Mouse (Mus musculus): ENCODE measurements around the gene Tmed10. TPM values are rescaled to one million over a fixed set of nuclear protein-coding genes. Genes with fewer than 3 reads are reported as not detected.

Gene Tmed10
- polyA plus RNA-seq, 1 experiment from 2014 or later, result 247 TPM

DNA sequence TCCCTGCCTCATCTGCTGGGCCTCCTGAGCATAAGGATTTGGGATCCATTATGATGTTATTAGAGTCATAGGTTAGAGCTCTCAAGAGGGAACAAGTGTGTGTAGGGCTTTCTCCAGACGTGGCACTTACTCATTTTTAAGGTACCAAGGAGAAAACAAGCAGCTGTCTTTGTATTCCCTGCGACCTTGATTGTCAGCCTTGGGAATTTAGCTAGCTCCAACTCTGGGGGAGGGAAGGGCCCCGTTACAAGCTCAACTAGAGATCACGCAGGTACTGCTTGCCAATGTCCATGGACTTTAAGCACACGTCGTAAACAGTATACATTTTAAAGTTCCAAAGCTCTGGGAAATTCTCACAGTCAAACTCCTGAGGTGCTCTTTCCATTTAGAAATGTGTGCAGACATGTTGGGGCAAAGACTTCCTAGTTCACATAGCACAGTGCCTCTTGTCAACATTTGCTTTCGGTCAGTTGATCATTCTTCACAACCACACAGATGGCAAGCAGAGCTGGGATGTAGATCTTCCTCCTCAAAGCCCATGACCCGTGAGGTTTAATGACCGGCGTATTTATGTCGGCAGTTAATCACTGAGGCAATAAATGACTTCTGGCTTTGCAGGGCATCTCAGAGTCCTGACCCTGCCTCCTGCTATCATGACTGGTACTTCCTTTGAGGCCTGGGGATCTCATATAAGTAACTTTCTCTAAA is 76.4 kb downstream of the Tmed10 start:
- Histone ChIP-seq H3K9me3 (replicated peaks) (no peaks in the 10 kb centered on the region), H3K27ac (no peak overlapping the region; the same call in 1 of the 2 replicates), H3K4me2 (replicated peaks) (no peak overlapping the region), H3K4me1 (no peaks in the 10 kb centered on the region), H3K36me3 (peaks cover 46% of the 10 kb centered on the region), H3K4me3 (no peak overlapping the region), H3K27me3 (no peaks in the 10 kb centered on the region), H3K9ac (no peak overlapping the region)
- no peak for ATAC-seq (ENCODE audit: low FRiP score)
- WGBS, result 83% methylated on average over 11 of the region's 11 CpGs

DNA sequence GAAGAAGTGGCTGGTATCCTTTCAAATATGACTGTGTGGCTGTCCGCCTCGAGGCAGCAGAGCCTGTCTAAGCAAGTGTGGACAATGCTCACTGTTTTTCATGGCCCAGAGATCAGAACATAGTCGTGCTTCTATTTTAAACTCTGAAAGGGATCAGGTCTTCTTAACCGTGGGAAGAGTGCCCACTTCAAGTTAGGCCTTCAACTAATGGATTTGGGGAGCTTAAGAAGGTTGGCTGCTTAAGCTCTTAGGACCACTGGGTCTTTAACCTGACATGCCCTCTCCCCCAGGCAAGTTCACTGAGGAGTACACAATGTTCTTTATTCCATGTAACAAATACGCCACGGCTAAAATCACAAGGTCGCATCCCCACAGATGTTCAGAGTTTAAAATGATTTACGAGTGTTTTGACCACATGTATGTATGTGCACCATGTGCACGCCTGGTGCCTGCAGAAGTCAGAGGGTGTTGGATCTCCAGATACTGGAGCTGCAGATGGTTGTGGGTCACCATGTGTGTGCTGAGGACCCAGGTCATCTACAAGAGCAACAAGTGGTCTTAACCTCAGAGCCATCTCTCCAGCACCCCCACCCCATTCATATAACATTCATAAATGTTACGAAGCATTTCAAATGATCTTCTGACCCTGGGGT is 77.2 kb downstream of the Tmed10 start:
- Histone ChIP-seq H3K4me3 (no peak overlapping the region), H3K27me3 (no peaks in the 10 kb centered on the region), H3K36me3 (peaks cover 40% of the 10 kb centered on the region), H3K9ac (no peak overlapping the region), H3K4me1 (no peaks in the 10 kb centered on the region), H3K27ac (peak overlapping the region; percentile 23; the same call in 1 of the 2 replicates), H3K9me3 (replicated peaks) (no peaks in the 10 kb centered on the region; the same call in 1 of the 2 replicates), H3K4me2 (replicated peaks) (no peak overlapping the region)
- ATAC-seq (ENCODE audit: low FRiP score), result no peak
- WGBS, result 83% methylated on average over 10 of the region's 10 CpGs

DNA sequence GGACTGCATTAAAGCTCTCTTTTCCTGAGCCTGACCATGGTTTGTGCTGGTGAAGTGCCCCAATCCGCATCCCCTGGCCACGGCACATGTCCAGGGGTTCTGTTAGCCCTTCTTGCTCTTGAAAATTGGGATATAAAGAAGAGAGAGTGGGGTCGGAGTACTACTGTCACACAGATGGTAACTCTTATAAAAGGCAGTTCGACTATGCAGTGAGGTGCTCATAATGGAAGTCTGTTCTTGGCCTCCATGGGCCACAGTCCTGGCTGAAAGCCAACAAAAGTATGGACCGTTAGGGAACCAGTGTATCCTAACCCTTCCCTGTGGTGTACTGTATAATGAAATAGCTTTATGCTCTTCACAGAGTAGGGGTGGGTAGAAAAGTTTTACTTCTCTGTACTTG is 77.7 kb downstream of the Tmed10 start:
- ATAC-seq (ENCODE audit: low FRiP score), result no peak
- Histone ChIP-seq H3K4me1 (no peaks in the 10 kb centered on the region), H3K27me3 (no peaks in the 10 kb centered on the region), H3K4me2 (replicated peaks) (no peak overlapping the region), H3K36me3 (peaks cover 34% of the 10 kb centered on the region), H3K9ac (no peak overlapping the region), H3K9me3 (replicated peaks) (no peaks in the 10 kb centered on the region; the same call in 1 of the 2 replicates), H3K4me3 (no peak overlapping the region), H3K27ac (no peak overlapping the region)
- 77% methylated on average over 5 of the region's 5 CpGs for WGBS

DNA sequence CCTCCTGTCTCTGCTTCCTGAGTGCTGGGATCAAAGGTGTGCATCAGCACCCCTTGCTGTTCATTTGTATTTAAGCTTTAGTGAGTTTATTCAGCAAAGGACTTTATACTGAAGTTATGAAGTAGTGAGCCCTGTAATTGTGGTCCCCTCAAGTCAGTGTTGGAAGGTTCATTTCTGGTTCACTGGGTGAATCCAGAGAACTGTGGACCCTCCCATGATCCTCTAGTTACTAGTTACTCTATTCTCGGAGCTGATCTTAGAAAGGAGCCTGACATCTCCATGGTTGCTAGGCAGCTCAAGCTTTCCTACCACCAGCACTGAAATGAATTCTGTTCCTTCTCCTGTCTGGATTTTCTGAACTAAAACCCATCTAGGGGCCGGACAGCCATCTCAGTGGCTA is 79.1 kb downstream of the Tmed10 start:
- Histone ChIP-seq H3K9ac (no peak overlapping the region), H3K27ac (no peak overlapping the region), H3K27me3 (peaks cover 3% of the 10 kb centered on the region; the same call in 1 of the 2 replicates), H3K9me3 (replicated peaks) (no peaks in the 10 kb centered on the region; the same call in 1 of the 2 replicates), H3K4me1 (no peaks in the 10 kb centered on the region), H3K4me2 (replicated peaks) (no peak overlapping the region), H3K4me3 (no peak overlapping the region), H3K36me3 (peaks cover 20% of the 10 kb centered on the region)
- WGBS, result 88% methylated on average over 2 of the region's 2 CpGs
- ATAC-seq (ENCODE audit: low FRiP score), result no peak

DNA sequence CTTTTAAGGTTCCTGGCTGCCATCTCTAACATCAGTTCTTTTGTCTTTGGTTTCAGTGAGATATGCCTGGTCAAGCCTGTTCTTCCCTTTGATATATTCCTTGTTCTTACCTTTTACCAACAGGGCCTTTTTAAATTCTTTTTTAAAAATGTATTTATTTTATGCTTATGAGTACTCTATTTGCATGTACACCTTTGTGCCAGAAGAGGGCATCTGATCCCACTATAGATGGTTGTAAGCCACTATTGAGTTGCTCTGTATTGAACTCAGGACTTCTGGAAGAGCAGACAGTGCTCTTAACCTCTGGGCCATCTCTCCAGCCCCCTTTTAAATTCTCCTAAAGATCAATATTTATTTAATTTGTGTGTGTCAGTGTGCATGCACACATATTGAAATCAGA is 81.7 kb downstream of the Tmed10 start:
- Histone ChIP-seq H3K27me3 (peaks cover 17% of the 10 kb centered on the region; the same call in 1 of the 2 replicates), H3K4me1 (peaks cover 8% of the 10 kb centered on the region), H3K4me2 (replicated peaks) (no peak overlapping the region), H3K4me3 (no peak overlapping the region), H3K27ac (no peak overlapping the region), H3K9ac (no peak overlapping the region), H3K9me3 (replicated peaks) (no peaks in the 10 kb centered on the region; the same call in 1 of the 2 replicates), H3K36me3 (0 out of 2 replicates have a peak, but pooled peaks cover 1% of the 10 kb centered on the region)
- no peak for ATAC-seq (ENCODE audit: low FRiP score)

DNA sequence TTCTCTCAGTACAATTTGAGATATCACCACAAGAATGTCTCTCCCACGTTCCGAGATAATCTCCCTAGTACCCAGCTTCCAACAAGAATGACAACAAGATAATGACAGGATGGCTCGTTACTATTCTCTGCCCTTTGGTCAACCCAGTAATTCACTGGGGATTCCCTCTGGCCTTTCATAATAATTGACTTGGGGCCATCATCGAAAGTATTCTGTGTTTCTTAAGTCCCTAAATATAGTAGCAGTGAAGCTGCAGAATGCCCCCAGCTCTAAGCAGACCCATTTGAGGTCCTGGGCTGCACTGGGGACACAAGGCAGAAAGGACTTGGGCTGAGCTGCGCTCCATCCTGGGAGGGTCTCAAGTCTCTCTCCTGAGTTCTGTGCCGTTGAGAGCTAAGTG is 82.4 kb downstream of the Tmed10 start:
- Histone ChIP-seq H3K27me3 (peaks cover 17% of the 10 kb centered on the region; the same call in 1 of the 2 replicates), H3K4me1 (peaks cover 8% of the 10 kb centered on the region), H3K36me3 (no peaks in the 10 kb centered on the region), H3K4me3 (no peak overlapping the region), H3K9ac (no peak overlapping the region), H3K27ac (no peak overlapping the region), H3K4me2 (replicated peaks) (no peak overlapping the region), H3K9me3 (replicated peaks) (no peaks in the 10 kb centered on the region; the same call in 1 of the 2 replicates)
- ATAC-seq (ENCODE audit: low FRiP score), result no peak
- 84% methylated on average over 6 of the region's 6 CpGs for WGBS

DNA sequence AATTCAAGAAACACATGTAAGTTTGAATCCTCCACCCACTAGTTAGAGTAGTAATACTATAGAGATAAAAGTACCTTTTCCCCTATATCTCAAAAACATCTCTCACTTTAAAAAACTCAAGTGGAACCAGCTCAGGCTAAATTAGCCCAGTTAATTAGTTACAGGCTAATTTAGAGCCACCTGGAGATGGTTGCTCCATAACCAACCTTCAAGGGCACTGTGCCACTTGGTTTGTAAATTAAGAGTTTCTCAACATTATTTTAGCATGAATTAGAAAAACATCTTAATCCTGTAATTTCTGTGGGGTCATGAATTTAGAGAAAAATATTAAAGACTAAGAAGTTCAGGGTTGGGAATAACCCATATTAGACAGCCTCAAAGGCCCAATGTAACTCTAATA is 83.1 kb downstream of the Tmed10 start:
- no peak overlapping the region for H3K4me2 ChIP-seq (replicated peaks)
- H3K4me1 ChIP-seq, result peaks cover 8% of the 10 kb centered on the region
- ATAC-seq (ENCODE audit: low FRiP score), result no peak

DNA sequence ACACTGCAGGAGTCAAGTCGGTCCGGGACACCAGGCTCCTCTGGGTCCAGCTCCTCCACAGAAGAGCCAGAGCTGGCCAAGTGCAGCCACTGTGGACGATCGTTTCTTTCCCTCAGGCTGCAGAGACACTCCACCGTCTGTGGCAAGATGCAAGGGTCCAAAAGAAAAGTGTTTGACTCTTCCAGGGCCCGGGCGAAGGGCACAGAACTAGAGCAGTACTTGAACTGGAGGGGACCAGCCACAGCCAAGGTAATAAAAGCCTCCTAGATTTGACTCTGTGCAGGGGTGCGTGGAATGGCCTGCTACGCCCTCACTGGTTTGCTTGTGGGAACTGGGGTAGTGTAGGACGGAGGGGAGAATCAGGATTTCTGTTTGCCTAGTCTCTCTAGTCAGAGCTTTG is 84.0 kb downstream of the Tmed10 start:
- Histone ChIP-seq H3K4me2 (replicated peaks) (no peak overlapping the region), H3K4me1 (peaks cover 8% of the 10 kb centered on the region), H3K36me3 (no peaks in the 10 kb centered on the region), H3K9ac (no peak overlapping the region), H3K4me3 (no peak overlapping the region), H3K27me3 (peaks cover 17% of the 10 kb centered on the region; the same call in 1 of the 2 replicates), H3K27ac (no peak overlapping the region), H3K9me3 (replicated peaks) (no peaks in the 10 kb centered on the region; the same call in 1 of the 2 replicates)
- 84% methylated on average over 10 of the region's 10 CpGs for WGBS
- ATAC-seq (ENCODE audit: low FRiP score), result no peak

More for the DNA sequence above, 83.1 kb downstream of the Tmed10 start:
- Histone ChIP-seq H3K9ac (no peak overlapping the region), H3K36me3 (no peaks in the 10 kb centered on the region), H3K27me3 (peaks cover 17% of the 10 kb centered on the region; the same call in 1 of the 2 replicates), H3K9me3 (replicated peaks) (no peaks in the 10 kb centered on the region; the same call in 1 of the 2 replicates), H3K4me3 (no peak overlapping the region), H3K27ac (no peak overlapping the region)

Other genes with a start within 250 kb of the Tmed10 start
- 7.2 and 7.6 TPM in 2 replicates for gene Rps6kl1, start 223.6 kb downstream of the Tmed10 start, polyA plus RNA-seq (2016; fragmentation: Nextera tagmentation; extraction: Ambion mirVana)
- gene Pgf, start 197.1 kb downstream of the Tmed10 start, polyA plus RNA-seq (2016; fragmentation: Nextera tagmentation; extraction: Ambion mirVana), result 10.6 and 11.2 TPM in 2 replicates
- 78.0 and 82.4 TPM in 2 replicates for gene Eif2b2, start 155.4 kb downstream of the Tmed10 start, polyA plus RNA-seq (2016; fragmentation: Nextera tagmentation; extraction: Ambion mirVana)
- gene Mlh3, start 104.2 kb downstream of the Tmed10 start, polyA plus RNA-seq (2016; fragmentation: Nextera tagmentation; extraction: Ambion mirVana), result 9.1 and 9.8 TPM in 2 replicates
- 62.2 and 67.9 TPM in 2 replicates for gene Acyp1, start 86.4 kb downstream of the Tmed10 start, polyA plus RNA-seq (2016; fragmentation: Nextera tagmentation; extraction: Ambion mirVana)
- gene Zc2hc1c, start 86.3 kb downstream of the Tmed10 start, polyA plus RNA-seq (2016; fragmentation: Nextera tagmentation; extraction: Ambion mirVana), result 1.3 and 1.4 TPM in 2 replicates
- gene Nek9, start 35.5 kb downstream of the Tmed10 start, polyA plus RNA-seq (2016; fragmentation: Nextera tagmentation; extraction: Ambion mirVana), result 26.7 and 28.2 TPM in 2 replicates
- gene Fos, start 99.0 kb upstream of the Tmed10 start, polyA plus RNA-seq (2016; fragmentation: Nextera tagmentation; extraction: Ambion mirVana), result 2.4 and 2.7 TPM in 2 replicates
- 0.90 and 1.1 TPM in 2 replicates for gene Jdp2, start 224.2 kb upstream of the Tmed10 start, polyA plus RNA-seq (2016; fragmentation: Nextera tagmentation; extraction: Ambion mirVana)